Mouse (Mus musculus): ENCODE measurements around the gene Mpp5.
A peak's percentile ranks its signal among the peaks of the same experiment; 100 is the strongest.

Mpp5 gene

GRCm38 (mm10) chr12:78848246-78848645 lies 99.5 kb downstream of the Mpp5 start:
- no peak for DNase-seq

GRCm38 (mm10) chr12:78860921-78861495 lies 112.3 kb downstream of the Mpp5 start:
- no peak for DNase-seq

DNA sequence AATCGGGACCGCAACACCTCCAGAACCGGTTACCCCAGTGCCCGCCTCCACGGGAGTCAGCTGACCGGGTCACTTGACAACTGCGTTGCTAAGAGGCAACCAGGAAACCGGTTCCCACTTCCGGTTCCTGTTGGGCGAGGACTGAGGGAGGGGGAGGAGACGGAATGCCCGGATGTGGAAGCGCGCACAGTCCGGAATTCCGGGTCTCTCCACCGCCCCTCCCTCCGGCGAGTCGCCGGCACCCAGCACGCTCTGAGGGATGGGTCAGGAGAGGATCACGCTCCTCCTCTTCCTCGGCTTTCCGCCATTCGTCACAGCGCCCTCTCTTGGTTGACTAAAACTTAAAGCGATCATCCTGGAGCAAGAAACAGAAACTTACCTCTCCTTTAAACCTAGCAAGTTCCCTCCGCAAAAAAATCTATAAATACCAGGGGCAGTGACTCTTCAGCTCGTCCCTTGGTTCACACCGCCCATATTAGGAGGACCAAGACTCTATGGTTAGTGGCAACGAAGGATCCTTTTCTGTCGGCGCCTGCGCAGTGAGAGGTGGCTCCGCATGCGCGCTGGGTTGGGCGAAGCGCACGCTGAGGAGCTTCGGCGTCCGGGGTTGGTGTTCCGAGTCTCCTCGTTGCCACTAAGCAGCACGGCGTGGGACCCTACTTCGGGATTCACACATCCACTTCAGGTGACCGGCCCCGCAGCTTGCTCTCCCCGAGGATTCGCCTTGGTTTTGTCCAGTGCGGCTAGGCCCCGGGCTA lies 113.0 kb downstream of the Mpp5 start, which contains the start of the genes Atp6v1d and Eif2s1:
Atp6v1d (minus strand) TSS at position 143 of the 758 bp plus-strand sequence.
Eif2s1 (plus strand) TSS at position 324 of the 758 bp plus-strand sequence.
- DNase-seq: peak; percentile 99

DNA sequence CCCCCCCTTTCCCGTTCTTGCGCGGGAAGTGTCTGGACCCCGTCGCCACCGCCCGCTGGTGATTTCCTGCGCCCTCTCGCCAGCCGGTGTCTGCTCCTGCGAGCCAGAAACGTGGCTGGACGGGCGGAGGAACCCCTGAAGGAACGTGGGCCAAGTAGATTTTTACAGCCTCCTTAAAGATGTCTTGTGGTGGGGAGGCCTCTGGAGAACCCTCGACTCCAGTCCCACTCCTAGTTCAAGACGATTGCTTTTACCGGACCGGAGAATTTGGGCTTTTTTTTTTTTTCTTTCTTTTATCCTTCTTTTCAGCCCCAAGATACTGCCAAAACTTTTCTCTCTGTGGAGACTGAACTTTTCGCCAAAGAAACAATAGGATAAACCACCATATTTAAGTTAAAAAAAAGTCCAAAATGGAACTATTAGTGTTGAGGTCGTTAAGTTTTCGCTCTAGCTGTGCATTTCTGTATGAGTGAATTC lies 113.6 kb downstream of the Mpp5 start:
- DNase-seq: no peak

DNA sequence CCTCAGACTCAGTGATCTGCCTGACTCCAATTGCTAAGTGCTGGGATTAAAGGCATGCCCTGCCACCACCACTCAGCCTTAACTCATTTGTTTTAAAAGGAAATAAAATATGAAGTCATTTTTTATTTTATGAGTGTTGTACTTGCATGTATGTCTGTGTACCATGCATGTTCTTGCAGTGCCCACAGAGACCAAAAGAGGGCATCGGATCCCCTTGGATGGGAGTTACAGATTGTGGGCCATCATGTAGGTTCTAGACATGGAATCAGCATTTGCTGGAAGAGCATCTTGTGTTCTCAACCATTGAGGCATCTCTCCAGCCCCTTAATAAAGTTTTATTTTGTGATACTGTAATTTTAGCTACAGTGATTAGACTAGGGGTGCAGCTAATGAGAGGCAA lies 116.7 kb downstream of the Mpp5 start:
- no peak for DNase-seq

DNA sequence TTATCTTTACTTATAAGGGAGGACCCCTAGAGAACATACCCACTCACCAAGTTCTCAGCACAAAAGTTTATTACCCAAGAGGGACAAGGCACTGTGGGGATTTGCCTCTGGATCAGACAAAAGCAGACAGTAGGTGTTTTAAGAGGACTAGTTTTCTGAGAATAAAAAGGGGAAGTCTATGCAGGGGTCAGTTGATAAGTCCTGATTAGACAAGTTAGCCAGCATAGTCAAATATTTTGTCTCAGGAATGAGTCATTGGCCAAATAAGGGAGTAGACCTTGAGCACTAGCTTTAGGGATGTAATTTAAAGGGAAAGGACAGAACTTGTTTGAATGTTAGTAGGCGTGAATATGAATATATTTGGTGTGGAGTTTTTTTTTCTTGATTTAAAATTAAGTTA lies 119.4 kb downstream of the Mpp5 start:
- no peak for DNase-seq

DNA sequence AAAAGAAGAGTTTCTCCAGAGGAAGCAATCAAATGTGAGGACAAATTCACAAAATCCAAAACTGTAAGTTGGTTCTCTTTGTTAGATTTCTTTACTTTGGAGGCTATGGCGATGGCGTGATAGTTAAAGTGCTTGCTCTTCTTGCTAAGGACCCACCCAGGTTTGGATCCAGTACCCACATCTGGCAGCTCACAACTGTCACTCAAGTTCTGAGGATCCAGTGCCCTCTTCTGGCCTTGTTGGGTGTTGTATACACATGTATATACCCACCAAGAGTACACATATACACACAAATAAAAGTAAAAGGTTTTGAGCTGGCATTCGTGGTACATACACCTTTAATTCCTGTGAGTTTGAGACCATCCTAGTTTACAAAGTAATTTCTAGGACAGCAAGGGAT lies 125.9 kb downstream of the Mpp5 start:
- no peak for DNase-seq

DNA sequence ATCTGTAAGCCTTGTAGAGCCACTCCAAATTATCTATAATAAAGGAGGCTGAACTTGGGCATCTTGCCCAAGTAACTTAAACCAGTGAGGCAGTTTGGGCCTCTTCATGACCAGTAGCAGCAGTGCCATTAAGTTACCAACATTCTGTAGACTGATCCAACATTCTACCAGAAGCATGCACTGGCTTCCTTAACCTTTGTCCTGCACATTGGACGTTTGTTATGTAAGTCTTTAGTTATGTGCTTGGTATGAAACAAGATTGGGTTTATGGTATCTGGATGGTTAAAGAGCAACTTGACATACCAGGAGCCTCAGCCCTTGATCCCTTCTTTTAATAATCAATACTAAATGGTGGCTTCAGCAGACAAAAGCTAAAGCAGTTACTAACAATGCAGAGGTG lies 141.4 kb downstream of the Mpp5 start:
- peak; percentile 67 for DNase-seq
